Mouse (Mus musculus) adrenal gland, postnatal 36 days (tissue): ENCODE results near the gene Gls2. TPM values are rescaled to one million over a fixed set of nuclear protein-coding genes. Genes with fewer than 3 reads are reported as not detected.
"Not testable (repeated sequence)": the region's sequence is repeated elsewhere in the genome, so short reads cannot be mapped to it uniquely, and the experiment has no call there.

ENCODE experiments used
- DNase-seq, 2 experiments: peaks; one replicate each; pipeline ENCODE4 v3.0.0; 2021; ENCODE audit warnings: mixed read lengths in 1 of 2
- long read RNA-seq, 2 experiments: library from polyadenylated mRNA; stranded (forward); transcript quantifications; one replicate each; pipeline ENCODE4 v2.0.0; 2021; ENCODE audit warnings: borderline sequencing depth in 2 of 2
- total RNA-seq, 2 experiments: library from RNA; stranded (reverse); gene quantifications; 2 replicates each; pipeline ENCODE4 v1.2.3; 2021

Gls2 gene
- 1 to 10 TPM; 1.2 to 2.4 TPM for total RNA-seq
- long read RNA-seq, experiment 1, partial matches to known transcripts, result 0 of 1 reads
- long read RNA-seq, experiment 1, other reads (novel, unspliced or antisense), result 0 of 1 reads
- long read RNA-seq, experiment 2, partial matches to known transcripts, result 0 of 1 reads
- long read RNA-seq, experiment 2, other reads (novel, unspliced or antisense), result 0 of 1 reads

DNA sequence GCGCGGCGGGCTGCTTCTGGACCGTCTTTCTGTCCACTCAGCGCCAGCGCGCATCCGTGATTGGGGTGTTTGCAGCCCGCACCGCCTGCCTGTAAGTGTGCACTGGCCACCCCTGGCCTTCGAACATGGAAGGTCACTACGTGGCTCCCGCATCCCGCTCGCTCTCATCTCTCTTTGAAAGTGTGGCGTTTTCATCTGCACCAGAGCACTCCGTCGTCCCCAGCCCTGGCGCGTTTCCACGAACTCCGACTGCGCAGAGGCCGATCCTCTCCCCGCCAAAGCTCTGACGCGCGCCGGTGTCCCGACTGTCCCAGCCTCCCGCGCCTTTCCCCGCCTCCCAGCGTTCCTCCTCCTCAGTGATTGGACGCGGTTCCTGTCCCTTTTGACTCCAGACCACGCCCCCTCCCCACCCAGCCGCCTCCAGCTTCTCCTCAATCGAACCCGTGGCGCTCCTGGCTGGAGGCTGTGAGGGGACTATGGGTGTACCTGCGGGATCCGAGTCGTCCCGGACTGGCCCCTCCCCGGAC lies at the start of gene Gls2:
TSS of gene Gls2 (plus strand) at position 434 of the 527 bp plus-strand sequence.
- peak; percentile 99 for DNase-seq

DNA sequence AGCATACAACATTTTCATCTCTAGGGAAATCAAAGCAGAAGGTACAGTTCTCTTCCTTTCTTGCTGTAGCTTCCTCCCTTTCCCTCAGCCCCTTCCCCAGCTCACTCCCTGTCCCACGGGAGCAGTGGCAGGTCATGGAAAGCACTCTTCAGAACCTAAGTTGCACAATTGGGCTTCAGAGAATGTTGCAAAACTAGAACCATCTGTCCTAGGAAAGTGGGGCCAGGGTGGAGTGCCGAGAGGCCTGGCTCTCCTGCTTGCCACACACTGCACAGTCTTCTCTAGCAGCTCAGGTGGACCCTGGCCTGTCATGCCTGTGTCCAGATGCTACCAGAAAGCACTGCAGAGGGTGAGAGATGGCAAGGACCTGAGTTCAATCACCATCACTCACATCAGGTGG lies 49.3 kb upstream of the Gls2 start:
- peak in 1 of 2 experiments; percentile 41 for DNase-seq

- no peak for DNase-seq
Observed at GRCm38 (mm10) chr10:128148789-128149365, 45.4 kb upstream of the Gls2 start.

DNA sequence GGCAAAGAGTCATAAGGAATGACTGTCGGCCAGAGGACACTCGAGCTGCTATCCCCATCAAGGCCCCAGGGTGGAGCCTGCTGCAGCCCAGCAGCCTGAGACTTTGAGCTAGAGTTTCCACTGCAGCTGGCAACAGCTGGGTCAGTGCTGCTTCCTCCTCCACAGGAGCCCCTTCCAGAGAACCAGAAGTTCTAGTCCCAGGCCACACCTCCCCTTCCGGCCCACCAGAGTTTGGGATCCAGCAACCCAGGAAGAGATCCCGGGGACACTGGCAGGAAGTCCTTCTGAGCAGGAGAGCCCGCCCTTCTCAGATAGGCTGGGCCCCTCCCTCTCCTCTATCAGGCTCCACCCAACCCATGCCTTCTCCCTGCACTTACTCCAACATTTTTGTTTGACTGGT lies 44.7 kb upstream of the Gls2 start:
- peak; percentile 88 to 90 for DNase-seq

DNA sequence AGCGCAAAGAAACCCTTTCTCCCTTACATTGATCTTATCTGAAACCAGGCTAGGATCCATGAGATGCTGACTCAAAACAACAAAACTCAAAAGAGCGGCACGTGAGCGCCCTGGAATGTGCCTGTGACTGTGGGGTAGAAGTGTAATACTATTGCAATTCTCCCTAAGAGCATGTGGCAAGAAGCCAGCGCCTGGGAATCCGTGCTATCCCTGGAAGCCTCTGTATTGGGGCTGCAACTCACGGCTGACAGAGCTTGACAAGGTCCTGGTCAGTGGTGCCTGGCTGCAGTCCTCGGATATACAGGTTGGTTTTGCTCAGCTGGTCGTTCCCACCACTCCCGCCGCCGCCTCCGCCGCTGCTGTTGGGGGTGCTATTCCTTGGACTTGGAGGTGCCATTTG lies 43.3 kb upstream of the Gls2 start:
- peak; percentile 79 to 82 for DNase-seq

DNA sequence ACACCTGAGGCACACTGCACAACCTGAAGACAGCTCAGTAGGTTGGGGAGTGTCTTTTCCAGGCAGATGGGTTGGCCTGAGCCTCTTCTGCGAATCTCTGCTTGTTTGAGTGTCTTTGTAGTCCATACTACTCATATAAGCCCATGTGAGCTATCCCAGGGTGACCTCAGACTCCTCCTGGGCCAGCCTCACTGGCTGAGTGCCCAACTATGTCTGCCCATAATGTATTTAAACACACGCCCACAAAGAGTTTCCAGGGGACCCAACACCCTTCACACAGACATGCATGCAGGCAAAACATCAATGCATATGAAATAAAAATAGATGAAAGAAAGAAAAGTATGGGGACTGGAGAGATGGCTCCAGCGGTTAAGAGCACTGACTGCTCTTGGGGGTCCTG lies 40.3 kb upstream of the Gls2 start:
- DNase-seq, result no peak

DNA sequence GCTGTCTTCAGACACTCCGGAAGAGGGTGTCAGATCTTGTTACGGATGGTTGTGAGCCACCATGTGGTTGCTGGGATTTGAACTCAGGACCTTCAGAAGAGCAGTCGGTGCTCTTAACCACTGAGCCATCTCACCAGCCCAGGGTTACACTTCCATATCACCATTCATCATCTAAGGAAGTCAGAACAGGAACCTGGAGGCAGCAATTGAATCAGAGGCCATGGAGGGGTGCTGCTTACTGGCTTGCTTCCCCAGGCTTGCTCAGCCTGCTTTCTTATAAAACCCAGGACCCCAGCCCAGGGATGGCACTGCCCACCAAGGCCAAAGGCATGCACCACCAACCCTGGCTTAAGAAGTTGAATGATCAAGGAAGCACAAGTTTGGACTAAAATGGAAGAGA lies 28.5 kb upstream of the Gls2 start:
- DNase-seq, result not testable (repeated sequence)

DNA sequence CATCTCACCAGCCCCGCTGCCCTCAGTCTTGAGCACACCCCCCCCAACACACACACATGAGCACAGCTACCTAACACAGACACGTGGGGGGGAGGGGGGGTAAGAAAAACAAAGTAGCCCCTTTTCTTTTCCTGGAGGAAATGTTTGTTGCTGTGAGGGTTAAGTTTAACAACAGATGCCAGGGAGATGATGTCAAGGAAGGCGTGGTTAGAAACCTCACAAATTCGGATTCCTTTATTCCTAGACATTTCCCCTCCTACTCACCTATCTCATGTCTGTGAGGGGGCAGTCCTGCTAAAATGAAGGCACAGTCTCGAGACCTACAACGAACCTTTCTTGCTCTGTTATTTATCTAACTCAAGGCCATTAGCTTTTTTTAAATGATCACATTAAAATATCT lies 27.2 kb upstream of the Gls2 start:
- DNase-seq, result no peak

- DNase-seq, result not testable (repeated sequence)
Observed at GRCm38 (mm10) chr10:128171348-128171747, 22.9 kb upstream of the Gls2 start.

- no peak for DNase-seq
Observed at GRCm38 (mm10) chr10:128175302-128175701, 19.0 kb upstream of the Gls2 start.

- DNase-seq, result peak; percentile 64 to 80
Observed at GRCm38 (mm10) chr10:128175996-128176755, 18.1 kb upstream of the Gls2 start.

DNA sequence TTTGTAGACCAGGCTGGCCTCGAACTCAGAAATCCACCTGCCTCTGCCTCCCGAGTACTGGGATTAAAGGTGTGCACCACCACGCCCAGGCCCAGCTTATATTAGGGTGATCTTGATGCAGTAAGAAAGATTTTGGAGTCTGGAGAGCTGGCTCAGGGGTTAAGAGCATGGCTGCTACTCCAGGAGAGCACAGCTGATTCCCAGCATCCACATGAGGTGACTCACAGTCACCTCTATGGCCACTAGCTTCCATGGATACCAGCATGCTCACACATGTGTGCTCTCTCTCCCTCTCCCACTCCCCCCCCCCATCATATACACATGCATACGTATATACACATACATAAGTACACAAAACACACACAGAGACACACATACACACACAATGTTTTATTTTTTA lies 16.9 kb upstream of the Gls2 start:
- DNase-seq, result no peak

DNA sequence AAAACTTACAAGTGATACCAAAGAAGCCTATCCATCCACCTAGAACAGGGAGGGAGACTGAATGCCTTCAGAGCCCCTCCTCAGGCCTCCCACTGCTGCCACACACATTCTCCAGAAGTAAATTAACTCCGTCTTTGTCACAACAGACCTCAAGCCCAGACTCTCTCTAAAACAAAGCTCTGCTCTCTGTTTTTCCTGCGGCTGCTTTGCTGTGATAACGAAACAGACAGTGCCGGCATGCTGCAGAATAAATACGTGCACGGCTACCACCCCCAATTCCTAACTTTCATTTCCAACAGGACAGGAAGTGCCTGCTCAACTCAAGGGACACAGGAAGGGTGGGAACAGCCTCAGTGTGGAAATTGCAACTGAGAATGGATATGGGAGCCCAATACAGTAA lies 14.3 kb upstream of the Gls2 start, which contains the start of gene Rbms2:
TSS of gene Rbms2 (minus strand) at position 309 of the 400 bp plus-strand sequence.
- peak; percentile 32 to 34 for DNase-seq

DNA sequence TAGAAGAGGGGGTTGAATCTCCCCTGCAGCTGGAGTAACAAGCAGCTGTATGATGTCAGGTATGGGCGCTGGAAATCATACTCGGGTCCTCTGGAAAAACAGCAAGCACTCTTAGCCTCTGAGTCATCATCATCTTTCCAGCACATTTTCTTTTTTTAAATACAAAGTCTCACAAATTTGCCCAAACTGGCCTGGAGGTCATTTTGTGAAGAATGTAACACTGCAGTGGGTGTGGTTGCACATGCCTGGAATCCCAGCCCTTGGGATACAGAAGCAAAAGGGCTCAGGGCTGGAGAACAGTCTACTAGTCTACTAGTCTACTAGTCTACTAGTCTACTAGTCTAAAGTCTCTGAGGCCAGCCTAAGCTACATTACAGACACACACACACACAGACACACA lies 10.0 kb upstream of the Gls2 start:
- DNase-seq, result no peak

DNA sequence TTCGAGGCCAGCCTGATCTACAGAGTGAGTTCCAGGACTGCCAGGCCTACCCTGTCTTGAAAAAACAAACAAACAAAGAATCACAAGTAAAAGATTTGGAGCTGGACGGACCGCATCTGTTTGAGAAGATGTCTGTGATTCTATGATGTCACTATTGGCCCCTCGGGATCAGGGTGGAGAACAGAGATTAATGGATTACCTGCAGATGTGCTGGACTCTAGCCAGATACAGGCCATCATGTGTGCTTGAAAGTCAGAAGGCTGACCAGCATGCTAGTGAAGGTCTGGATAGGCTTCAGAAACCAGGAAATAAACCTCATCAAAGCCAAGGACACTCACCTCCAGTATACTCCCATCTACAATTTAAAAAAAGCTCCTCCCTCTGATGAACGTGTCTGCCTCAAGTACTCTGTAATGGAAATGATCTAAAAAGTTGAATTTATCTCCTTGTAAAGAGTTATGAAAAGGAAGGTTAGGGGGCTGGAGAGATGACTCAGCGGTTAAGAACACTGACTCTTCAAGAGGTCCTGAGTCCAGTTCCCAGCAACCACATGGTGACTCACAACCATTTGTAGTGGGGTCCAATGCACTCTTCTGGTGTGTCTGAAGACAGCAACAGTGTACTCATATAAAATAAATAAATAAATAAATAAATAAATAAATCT lies 8.8 kb upstream of the Gls2 start:
- DNase-seq, result no peak

DNA sequence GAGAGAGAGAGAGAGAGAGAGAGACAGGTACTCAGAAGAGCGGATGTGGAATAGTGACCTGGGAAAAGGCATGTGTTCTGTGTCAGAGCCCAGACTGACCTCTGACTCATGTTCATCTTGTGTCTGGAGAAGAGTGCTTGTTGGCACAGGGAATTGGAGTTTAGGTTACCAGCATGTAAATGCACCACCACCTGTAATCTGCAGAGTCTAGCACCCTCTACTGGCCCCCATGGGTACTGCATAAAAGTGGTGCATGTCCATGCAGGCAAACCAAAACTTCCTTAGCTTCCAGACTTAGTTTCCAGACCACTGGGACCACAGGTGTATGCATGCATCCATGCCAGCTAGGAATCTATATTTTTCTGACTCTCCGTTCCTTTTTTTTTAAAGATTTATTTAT lies 8.3 kb upstream of the Gls2 start:
- DNase-seq, result peak; percentile 85 to 87

- no peak for DNase-seq
Observed at GRCm38 (mm10) chr10:128187181-128187605, 7.1 kb upstream of the Gls2 start.

DNA sequence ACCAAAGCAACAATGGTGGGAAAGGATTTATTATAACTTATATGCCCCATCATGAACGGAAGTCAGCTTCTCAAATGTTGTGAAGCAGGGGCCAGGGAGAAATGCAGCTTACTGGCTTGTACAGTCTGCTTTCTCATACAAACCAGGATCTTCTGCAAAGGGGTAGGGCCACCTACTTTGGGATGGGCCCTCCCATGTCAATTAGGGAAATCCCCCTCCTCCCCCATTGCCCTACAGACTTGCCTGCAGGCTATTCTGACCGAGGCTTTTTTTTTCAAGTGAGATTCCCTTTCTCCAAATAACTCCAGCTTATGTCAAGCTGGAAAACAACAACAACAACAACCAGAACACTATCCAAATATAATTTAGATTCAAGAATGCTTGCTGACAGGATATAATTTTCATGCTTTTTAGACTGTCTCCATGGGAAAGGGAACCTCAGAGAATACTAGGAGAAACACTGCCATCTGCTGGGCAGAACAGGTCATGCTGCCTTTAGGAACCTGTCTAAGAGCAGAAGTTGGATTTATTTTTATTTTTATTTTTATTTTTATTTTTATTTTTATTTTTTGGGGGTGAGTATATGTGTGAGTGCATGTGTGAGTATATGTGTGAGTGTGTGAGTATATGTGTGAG lies 5.9 kb upstream of the Gls2 start:
- DNase-seq, result peak; percentile 76 to 83

DNA sequence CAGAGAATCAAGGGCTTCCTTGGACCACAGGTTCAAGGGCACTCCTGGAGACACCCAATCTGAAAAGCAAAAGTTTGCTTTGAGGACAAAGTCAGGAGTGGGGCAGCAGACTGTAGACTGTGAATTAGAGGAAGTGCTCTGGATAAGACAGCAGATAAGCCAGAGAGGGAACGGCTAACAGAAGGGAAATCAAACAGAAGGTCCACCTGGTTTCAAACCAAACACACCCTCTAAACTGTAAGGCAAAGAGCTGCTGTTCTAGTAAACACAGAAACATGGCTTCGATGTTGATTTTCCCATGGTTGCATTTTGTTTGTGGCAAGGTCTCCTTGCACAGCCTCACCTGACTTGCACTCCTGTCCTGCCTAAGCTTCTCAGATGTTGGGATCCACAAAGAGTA lies 2.8 kb upstream of the Gls2 start:
- no peak for DNase-seq

DNA sequence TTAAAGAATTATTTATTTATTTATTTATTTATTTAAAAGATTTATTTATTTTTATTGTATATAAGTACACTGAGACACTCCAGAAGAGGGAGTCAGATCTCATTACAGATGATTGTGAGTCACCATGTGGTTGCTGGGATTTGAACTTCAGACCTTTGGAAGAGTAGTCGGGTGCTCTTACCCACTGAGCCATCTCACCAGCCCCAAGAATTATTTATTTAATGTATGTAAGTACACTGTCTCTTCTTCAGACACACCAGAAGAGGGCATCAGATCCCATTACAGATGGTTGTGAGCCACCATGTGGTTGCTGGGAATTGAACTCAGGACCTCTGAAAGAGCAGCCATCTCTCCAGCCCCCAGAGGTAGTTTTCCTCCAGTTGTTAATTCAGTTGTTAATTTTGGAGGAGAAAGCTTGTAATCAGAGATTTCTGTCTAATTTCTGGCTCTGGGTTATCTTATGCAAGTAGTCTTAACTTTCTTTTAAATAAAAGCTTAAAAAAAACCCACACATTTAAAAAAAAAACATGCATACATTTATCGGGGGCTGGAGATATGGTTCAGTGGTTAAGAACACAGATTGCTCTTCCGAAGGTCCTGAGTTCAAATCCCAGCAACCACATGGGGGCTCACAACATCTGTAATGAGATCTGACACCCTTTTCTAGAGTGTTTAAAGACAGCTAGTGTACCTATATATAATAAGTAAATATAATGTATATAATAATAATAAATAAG lies 2.1 kb upstream of the Gls2 start:
- not testable (repeated sequence) for DNase-seq

DNA sequence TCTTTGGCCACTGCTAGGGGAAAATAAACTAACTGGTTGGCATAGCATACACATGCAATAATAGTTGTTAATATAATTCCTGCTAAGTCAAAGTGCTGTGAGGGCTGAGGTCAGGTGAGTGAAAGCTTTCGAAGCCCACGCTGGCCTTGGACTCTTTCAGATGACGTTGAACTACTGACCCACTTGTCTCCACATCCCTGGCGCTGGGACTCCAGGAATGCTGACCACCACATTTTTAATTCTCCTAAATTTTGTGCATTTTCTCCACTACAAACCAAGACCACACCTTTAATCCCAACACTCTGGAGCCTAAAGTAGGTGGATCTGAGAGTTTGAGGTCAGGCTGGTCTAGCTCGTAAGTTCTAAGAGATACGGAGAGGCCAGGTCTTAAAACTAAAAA lies 1.1 kb upstream of the Gls2 start:
- DNase-seq, result no peak
